Mouse (Mus musculus) left cerebral cortex, postnatal 14 days (tissue): ENCODE data around the gene Rpl29. TPM values are rescaled to one million over a fixed set of nuclear protein-coding genes. Genes with fewer than 3 reads are reported as not detected.

ENCODE experiments used
- DNase-seq, 2 experiments: peaks; one replicate each; pipeline ENCODE4 v3.0.0; 2021 to 2022; ENCODE audit warnings: low spot score in 2 of 2, mixed read lengths in 1 of 2
- intact Hi-C: fragments of 180-260 bp; cut with DNase I; formaldehyde crosslinking; loops from one replicate; pipeline ENCODE4 v1.15.1; 2025
- total RNA-seq, 2 experiments: library from RNA; stranded (reverse); gene quantifications; 2 replicates each; pipeline ENCODE4 v1.2.3; 2021

The Rpl29 gene
- total RNA-seq, 2 experiments from 2014 or later, result 336 to 343 TPM

DNA sequence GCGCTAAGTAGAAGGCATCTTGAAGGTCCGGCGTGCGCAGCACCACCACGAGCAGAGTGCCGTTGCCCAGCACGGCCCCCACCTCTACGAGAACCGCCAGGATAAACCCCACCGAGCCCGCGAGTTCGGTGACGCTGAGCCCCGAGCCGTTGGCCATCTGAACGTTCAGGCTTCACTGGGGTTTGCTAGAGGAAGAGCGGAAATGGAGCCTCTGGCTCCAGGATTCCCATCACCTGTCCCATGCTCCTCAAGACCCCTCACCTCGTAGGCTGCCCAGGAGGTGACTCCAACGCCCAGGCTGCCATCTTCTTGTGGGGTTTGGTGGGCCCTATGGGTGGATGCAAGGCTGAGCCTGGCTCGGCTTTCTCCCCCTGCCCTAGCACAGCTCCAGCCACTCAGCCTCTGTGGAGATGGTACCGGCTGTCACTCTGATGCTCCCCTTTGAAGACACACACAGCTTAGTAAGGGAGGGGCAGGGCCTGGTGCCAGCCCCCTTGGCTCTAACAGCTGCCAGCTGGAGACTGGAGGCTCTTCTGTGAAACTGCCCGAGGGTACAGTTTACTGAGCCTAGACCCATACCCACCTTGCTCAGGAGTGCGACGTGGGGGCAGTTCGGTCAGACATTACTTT lies 36.4 kb downstream of the Rpl29 start, which contains the start of gene Gpr62:
Gpr62 (minus strand) TSS at position 368 of the 630 bp plus-strand sequence.
- DNase-seq, result peak in 1 of 2 experiments; percentile 66
- intact Hi-C loops, result no loop called here

GRCm38 (mm10) chr9:106466721-106467120 lies 37.5 kb downstream of the Rpl29 start:
- no peak for DNase-seq

GRCm38 (mm10) chr9:106467746-106468145 lies 38.5 kb downstream of the Rpl29 start:
- no peak for DNase-seq
- intact Hi-C loops, result no loop called here

More at GRCm38 (mm10) chr9:106466721-106467120, 37.5 kb downstream of the Rpl29 start:
- intact Hi-C loops, result no loop called here

GRCm38 (mm10) chr9:106469317-106469716 lies 40.1 kb downstream of the Rpl29 start:
- DNase-seq, result no peak
- intact Hi-C loops, result no loop called here

- no peak for DNase-seq
- intact Hi-C loops, result no loop called here
These were observed 40.5 kb downstream of the Rpl29 start for GRCm38 (mm10) chr9:106469776-106470175.

DNA sequence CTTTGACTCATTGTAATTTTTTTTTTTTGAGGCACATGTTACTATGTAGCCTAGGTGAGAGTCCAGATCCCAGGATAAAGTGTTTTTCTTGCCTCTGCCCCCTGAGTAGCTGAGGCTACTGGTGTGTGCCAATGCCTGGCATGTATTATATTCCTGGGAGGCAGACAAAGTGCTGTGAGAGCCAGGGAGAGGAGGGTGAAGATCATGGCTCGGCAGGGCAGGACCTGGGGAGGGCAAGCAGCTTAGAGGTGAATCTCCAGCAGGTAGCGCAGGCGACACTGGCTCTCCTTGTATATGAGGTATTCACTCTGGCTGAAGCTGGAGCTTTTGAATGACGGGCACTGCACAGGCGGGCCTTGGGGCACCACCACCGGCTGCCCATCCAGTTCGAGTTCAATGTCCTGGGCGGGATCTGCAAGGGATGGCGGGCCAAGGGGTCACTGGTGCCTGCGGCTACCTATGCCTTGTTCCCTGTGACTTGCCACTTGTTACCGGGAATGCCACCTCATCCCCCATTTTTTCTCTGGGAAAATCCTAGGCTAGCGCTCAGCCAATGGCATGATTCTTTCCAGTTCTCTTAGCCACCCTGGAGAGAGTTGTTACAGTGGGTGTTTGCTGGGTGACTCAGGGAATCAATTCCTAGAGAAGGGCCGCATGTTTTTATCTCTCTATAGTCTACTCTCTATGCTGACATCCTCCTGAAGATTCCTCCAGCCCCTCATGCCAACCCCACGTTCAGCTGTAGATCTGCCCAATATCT lies 41.9 kb downstream of the Rpl29 start:
- DNase-seq, result no peak
- intact Hi-C loops, result no loop called here

GRCm38 (mm10) chr9:106471892-106472291 lies 42.6 kb downstream of the Rpl29 start:
- DNase-seq, result peak in 1 of 2 experiments; percentile 68
- intact Hi-C loops, result no loop called here

DNA sequence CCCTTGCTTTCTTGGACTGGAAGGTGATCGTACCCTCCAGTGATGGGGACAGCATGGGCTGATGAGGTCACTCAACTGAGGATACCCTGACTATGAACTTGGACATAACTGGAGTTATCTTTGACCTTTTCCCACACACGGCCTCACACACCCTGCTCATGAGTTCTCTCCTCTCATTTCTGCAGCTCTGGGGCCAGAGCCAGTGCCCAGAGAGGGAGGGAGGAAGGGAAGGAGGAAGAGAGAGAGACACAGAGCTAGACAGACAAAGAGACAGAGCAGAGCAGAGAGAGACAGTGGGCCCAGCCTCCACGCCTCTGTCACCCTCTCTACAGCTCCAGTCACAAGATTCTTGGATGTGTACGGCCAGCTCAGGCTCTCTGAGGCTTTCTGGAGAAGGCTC lies 43.1 kb downstream of the Rpl29 start:
- no peak for DNase-seq
- intact Hi-C loops, result no loop called here

GRCm38 (mm10) chr9:106473081-106473752 lies 44.0 kb downstream of the Rpl29 start:
- no peak for DNase-seq
- intact Hi-C loops, result no loop called here

DNA sequence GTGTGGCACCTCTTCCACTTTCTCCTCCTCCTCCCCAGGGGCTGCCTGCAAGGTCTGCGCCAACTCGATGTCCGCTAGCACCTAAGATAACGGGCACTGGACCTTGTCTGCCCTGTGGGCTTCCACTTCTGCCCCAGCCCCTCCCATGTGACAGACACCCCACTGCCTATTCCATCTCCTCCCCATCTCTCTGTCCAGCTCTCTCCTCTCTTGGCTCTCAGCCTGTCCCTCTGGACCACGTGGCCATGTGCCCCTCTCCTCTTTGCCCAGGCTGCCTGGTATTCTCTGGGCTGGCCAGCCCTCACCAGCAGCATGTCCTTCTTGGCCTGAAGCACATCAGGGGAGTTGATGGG lies 44.5 kb downstream of the Rpl29 start:
- intact Hi-C loops, result no loop called here
- DNase-seq, result no peak

GRCm38 (mm10) chr9:106474456-106474855 lies 45.2 kb downstream of the Rpl29 start:
- no peak for DNase-seq
- intact Hi-C loops, result no loop called here

DNA sequence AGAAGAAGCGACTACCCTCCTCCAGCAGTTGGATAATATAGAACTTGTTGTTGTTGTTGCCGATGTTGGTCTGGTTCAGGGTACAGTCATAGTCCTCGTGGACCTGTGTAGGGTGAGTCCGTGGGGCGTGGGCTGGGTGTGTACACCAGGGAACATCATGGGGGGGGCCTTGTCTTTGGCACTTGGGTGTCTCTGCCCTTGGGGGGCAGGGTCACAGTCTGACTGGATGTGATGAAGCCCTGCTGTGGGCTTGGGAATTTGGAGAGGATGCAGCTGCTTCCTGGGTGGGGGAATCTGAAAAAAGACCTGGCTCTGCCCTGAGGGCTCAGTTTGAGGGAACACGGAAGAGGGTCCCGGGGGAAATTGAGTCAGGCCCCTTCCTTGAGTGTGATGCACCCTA lies 45.8 kb downstream of the Rpl29 start:
- peak in 1 of 2 experiments; percentile 1 for DNase-seq
- intact Hi-C loops, result no loop called here

- intact Hi-C loops, result loop anchor here (2.0 kb wide), 1 partner anchor 29 kb away; the partner anchor contains the start of genes Abhd14a and Abhd14b
- DNase-seq, result no peak
These were observed 46.4 kb downstream of the Rpl29 start, which contains the start of gene Rrp9 for GRCm38 (mm10) chr9:106475663-106476001. Gene Rrp9, plus strand, starts transcription at chr9:106475963.

DNA sequence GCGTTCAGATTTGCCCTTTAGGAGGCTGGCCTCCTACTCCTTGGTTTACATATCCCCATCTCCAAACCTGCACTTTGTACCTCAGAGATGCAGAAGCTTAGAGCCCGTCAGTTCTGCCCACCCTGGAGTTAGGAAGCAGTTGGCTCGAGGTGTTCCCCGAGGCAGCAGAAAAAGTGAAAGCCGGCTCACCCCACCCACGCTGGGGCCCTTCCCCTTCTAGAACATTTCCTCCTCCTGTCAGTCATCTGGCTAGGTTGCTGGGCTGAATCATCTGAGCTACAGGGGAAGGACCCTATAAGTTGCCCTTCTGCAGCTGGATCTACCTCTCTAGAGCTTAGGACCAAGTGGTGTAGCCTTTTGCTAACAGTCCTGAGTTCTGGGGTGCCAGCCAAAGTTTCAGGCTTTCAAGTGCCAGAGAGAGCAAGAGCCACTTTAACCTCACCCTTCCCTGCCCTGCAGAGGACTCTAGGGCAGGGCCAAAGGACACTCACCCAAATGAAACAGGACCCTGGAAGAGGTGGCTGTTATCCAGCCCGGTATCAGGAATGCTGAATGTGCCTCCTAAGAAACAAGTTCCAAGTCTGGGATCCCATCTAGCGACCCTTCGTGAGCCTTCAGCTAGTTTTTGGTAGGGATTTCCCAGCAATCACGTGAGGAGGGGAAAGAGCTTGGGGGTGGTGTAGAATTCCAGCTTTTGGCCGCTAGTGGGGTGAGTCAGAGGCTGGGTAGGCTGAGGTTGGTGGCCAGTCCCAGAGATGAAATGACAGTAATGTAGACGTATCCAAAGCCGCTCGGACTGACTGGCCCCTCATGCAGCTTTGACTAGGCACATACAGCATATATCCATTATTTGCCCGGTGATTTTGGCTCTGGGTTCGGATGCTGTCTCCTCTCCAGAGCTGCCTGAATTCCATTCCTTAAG lies 47.0 kb downstream of the Rpl29 start:
- no peak for DNase-seq
- intact Hi-C loops, result loop anchor here (2.0 kb wide), 1 partner anchor 29 kb away; the partner anchor contains the start of genes Abhd14a and Abhd14b

DNA sequence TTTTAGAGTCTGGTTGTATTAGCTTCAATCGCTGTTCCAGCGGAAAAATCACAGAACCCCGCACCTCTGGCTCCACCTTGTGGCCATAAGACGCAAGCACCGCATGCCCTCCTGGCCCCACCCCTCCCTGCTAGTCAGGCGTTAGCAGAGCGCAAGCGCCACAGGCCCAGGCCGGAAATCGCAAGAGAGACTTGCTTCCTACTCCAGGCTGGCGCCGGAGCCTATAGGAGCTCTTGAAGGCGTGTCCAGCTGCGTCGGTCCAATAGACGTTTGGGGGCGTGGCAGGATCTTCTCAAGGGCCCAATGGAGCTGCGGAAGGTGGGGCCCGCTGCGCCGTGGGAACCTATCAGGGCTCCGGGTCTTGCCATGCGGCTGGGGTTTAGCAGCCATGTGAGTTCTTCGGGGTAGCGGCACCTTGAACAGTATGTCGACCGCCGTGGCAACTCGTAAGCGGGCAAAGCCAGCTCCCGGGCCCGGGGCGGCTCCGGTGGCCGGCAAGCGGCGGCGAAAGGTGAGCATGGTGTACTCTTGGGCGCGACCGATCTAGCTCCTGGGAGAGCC lies 47.8 kb downstream of the Rpl29 start, which contains the start of gene Parp3:
Parp3 (minus strand) TSS at position 26 of the 561 bp plus-strand sequence.
- intact Hi-C loops, result loop anchor here (2.0 kb wide), 1 partner anchor 30 kb away; the partner anchor contains the start of genes Abhd14a and Abhd14b
- DNase-seq, result peak; percentile 99 to 100

DNA sequence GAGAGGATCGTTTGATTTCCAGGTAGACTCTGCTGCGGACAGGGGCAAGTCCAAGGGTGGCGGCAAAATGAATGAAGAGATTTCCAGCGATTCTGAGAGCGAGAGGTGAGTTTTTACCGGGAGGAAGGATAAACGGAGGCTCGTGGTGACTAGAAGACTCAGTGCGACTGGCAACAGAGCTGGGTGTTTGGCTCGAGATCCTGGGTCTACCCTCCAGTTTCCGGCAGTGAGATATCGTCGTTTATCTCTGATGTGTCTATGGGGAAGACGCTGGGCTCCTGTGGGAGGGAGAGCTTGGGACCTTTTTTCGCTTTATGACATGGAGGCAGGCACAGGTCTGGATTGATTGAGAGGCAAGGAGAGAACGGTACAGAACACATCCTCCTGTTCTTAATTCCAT lies 48.4 kb downstream of the Rpl29 start:
- no peak for DNase-seq
- intact Hi-C loops, result loop anchor here (2.0 kb wide), 1 partner anchor 31 kb away; the partner anchor contains the start of genes Abhd14a and Abhd14b

DNA sequence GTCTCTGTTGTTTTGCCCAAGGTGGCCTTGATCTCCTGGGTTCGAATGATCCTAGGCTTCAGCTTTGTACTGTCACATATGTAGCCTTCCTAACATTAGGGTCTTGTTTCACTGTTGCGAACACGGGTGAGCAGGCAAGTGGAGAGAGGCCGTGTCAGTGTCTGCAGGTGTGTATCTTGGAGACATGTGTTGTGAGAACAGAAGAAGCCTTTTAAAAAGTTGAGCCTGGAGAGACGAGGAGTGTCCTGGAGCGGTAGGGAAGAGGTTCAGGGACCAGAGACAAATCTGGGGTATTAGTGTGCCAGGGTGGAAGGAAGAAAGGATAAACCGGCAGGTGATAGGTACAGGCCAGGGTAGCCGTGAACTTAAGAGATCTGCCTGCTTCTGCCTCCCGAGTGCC lies 48.8 kb downstream of the Rpl29 start:
- intact Hi-C loops, result no loop called here
- DNase-seq, result no peak

DNA sequence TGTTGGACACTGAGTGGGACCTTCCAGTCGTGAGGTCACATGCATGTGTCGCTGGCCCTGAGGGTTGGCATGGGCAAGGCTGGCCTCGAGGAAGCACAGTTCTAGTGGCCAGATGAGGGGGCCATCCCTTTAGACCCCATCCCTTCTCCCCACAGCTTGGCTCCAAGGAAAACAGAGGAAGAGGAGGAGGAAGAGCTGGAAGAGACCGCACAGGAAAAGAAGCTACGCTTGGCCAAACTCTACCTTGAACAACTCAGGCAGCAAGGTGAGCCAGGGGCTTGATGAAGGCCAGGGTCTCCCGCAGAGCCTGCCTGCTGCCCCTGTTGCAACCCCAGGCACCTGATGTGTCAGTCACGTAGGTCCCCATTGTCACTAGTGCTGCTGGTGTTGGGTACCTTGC lies 51.3 kb downstream of the Rpl29 start:
- intact Hi-C loops, result no loop called here
- DNase-seq, result no peak

DNA sequence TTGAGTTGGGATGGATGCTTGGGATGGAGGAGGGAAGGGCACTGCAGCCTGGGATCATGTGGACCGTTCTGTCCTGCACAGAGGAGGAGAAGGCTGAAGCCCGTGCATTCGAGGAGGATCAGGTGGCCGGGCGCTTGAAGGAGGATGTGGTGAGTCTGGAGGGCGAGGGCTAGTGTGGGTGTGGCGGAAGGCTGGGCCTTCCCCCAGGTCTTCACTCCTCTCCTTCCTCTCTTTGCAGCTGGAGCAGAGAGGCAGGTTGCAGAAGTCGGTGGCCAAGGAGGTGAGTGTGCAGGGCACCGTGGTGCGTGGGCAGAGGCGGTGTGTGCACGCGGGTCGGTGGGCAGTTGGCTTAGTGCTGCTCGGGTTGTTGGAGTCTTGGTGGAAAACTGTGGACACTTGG lies 51.8 kb downstream of the Rpl29 start:
- intact Hi-C loops, result no loop called here
- DNase-seq, result no peak
